Mouse (Mus musculus) kidney, adult 2 months (tissue): ENCODE data around the gene Gm21958. TPM values are rescaled to one million over a fixed set of nuclear protein-coding genes. Genes with fewer than 3 reads are reported as not detected.

Experiments used
- DNase-seq: peaks from one replicate; pipeline ENCODE4 v3.0.0; 2021
- H3K27ac ChIP-seq: fragments of 200-500 bp; 2 replicates; pipeline ENCODE4 v1.5.1; 2012; ENCODE audit warnings: low read depth, low read length, control low read depth, inconsistent platforms; ENCODE audit not compliant: insufficient read depth
- H3K27me3 ChIP-seq: fragments of 200-500 bp; replicated peaks from 2 replicates; pipeline ENCODE4 v1.6.1; 2012; ENCODE audit warnings: mild to moderate bottlenecking, moderate library complexity, low read length, inconsistent platforms; ENCODE audit not compliant: control insufficient read depth, insufficient read depth
- H3K36me3 ChIP-seq: fragments of 200-500 bp; 2 replicates; pipeline ENCODE4 v1.6.1; 2012; ENCODE audit warnings: mild to moderate bottlenecking, moderate library complexity, low read length, inconsistent platforms; ENCODE audit not compliant: control insufficient read depth, insufficient read depth
- H3K4me1 ChIP-seq: fragments of 200-500 bp; 2 replicates; pipeline ENCODE4 v1.6.1; 2011; ENCODE audit warnings: low read length; ENCODE audit not compliant: control insufficient read depth, insufficient read depth
- H3K4me3 ChIP-seq: fragments of 200-500 bp; 2 replicates; pipeline ENCODE4 v1.5.1; 2011; ENCODE audit warnings: mild to moderate bottlenecking, low read depth, low read length, control low read depth; ENCODE audit not compliant: insufficient read depth
- CTCF ChIP-seq: fragments of 200-500 bp; conservative IDR thresholded peaks from 2 replicates; pipeline ENCODE4 v1.5.1; 2011; ENCODE audit warnings: low read depth, mild to moderate bottlenecking, control low read depth, low read length, moderate library complexity, mixed read lengths; ENCODE audit not compliant: insufficient read depth, insufficient read length
- POLR2A ChIP-seq: fragments of 200-500 bp; IDR thresholded peaks from one replicate; pipeline ENCODE4 v1.6.1; 2011; ENCODE audit warnings: low read depth, low read length, control low read depth
- WGBS: fragments of 180-500 bp; shearing (Covaris S2); methylation state at CpG from one replicate; pipeline ENCODE4 v1.1.7; 2018; 5-methylcytosine and 5-hydroxymethylcytosine counted together
- polyA plus RNA-seq: library from polyadenylated mRNA; depleted of rRNA; stranded (reverse); fragments of >200 nt; gene quantifications from 2 replicates; pipeline ENCODE4 v1.2.3, GENCODE M21; 2012

Gene Gm21958
- polyA plus RNA-seq, 1 experiment = not detected

GRCm38 (mm10) chr3:54692202-54693055, 21.7 kb downstream of the Gm21958 start, which contains the start of gene Supt20:
TSS of gene Supt20 (plus strand) at chr3:54692807.
- Histone ChIP-seq H3K27me3 (no peaks in the 10 kb centered on the region), H3K36me3 (no peaks in the 10 kb centered on the region), H3K4me3 (peak within 1 kb of the TSS; percentile 69), H3K4me1 (no peaks in the 10 kb centered on the region; the same call in 1 of the 2 replicates), H3K27ac (peak within 1 kb of the TSS; percentile 57)
- no peak for TF ChIP-seq CTCF
- TF ChIP-seq POLR2A = no peak
- WGBS = 2% methylated on average over 65 of the region's 65 CpGs
- peak; percentile 97 for DNase-seq

GRCm38 (mm10) chr3:54689091-54689490, 25.1 kb downstream of the Gm21958 start:
- no peaks in the 10 kb centered on the region for H3K36me3 ChIP-seq
- DNase-seq = peak; percentile 12
- 28% methylated on average over 2 of the region's 2 CpGs for WGBS
- H3K27me3 ChIP-seq = no peaks in the 10 kb centered on the region
- TF ChIP-seq POLR2A (no peak), CTCF (no peak)
- no peak overlapping the region for H3K27ac ChIP-seq
- no peaks in the 10 kb centered on the region; the same call in 1 of the 2 replicates for H3K4me1 ChIP-seq
- H3K4me3 ChIP-seq = no peak overlapping the region

GRCm38 (mm10) chr3:54687245-54687644, 26.9 kb downstream of the Gm21958 start:
- Histone ChIP-seq H3K4me3 (no peak overlapping the region), H3K27ac (no peak overlapping the region), H3K27me3 (no peaks in the 10 kb centered on the region), H3K36me3 (no peaks in the 10 kb centered on the region), H3K4me1 (no peaks in the 10 kb centered on the region; the same call in 1 of the 2 replicates)
- 63% methylated on average over 2 of the region's 2 CpGs for WGBS
- no peak for TF ChIP-seq POLR2A
- TF ChIP-seq CTCF = no peak
- DNase-seq = no peak

- no peaks in the 10 kb centered on the region for H3K27me3 ChIP-seq
- H3K4me3 ChIP-seq = no peak overlapping the region
- DNase-seq = no peak
- TF ChIP-seq POLR2A (no peak), CTCF (no peak)
- H3K27ac ChIP-seq = no peak overlapping the region
- H3K36me3 ChIP-seq = no peaks in the 10 kb centered on the region
- H3K4me1 ChIP-seq = no peaks in the 10 kb centered on the region
- 95% methylated on average over 3 of the region's 3 CpGs for WGBS
Observed at GRCm38 (mm10) chr3:54685202-54685601, 29.0 kb downstream of the Gm21958 start.

- H3K27ac ChIP-seq = no peak overlapping the region
- H3K4me1 ChIP-seq = no peaks in the 10 kb centered on the region
- no peaks in the 10 kb centered on the region for H3K27me3 ChIP-seq
- no peak overlapping the region for H3K4me3 ChIP-seq
- 49% methylated on average over 6 of the region's 6 CpGs for WGBS
- TF ChIP-seq CTCF = no peak
- TF ChIP-seq POLR2A = no peak
- DNase-seq = no peak
- H3K36me3 ChIP-seq = no peaks in the 10 kb centered on the region
Observed at GRCm38 (mm10) chr3:54681310-54682204, 32.6 kb downstream of the Gm21958 start.

- WGBS = 78% methylated on average over 2 of the region's 2 CpGs
- no peak for TF ChIP-seq CTCF
- TF ChIP-seq POLR2A = no peak
Observed at GRCm38 (mm10) chr3:54676818-54677217, 37.3 kb downstream of the Gm21958 start.

GRCm38 (mm10) chr3:54672557-54673529, 41.3 kb downstream of the Gm21958 start:
- no peak for TF ChIP-seq POLR2A
- peak; percentile 24; the same call in 1 of the 2 replicates for TF ChIP-seq CTCF

More at GRCm38 (mm10) chr3:54676818-54677217, 37.3 kb downstream of the Gm21958 start:
- no peaks in the 10 kb centered on the region for H3K4me1 ChIP-seq
- no peak overlapping the region for H3K4me3 ChIP-seq
- H3K36me3 ChIP-seq = no peaks in the 10 kb centered on the region
- no peak overlapping the region for H3K27ac ChIP-seq
- H3K27me3 ChIP-seq = no peaks in the 10 kb centered on the region
- DNase-seq = no peak

More at GRCm38 (mm10) chr3:54672557-54673529, 41.3 kb downstream of the Gm21958 start:
- no peaks in the 10 kb centered on the region for H3K36me3 ChIP-seq
- DNase-seq = peak; percentile 32
- 42% methylated on average over 13 of the region's 13 CpGs for WGBS
- H3K4me1 ChIP-seq = no peaks in the 10 kb centered on the region
- no peak overlapping the region for H3K27ac ChIP-seq
- H3K27me3 ChIP-seq = no peaks in the 10 kb centered on the region
- no peak overlapping the region for H3K4me3 ChIP-seq
